Mouse (Mus musculus) ES-Bruce4 (cell line): Measurements from ENCODE around the gene Zfp940.

ENCODE experiments used
- CTCF ChIP-seq: IDR thresholded peaks from one replicate; pipeline ENCODE4 v1.8.1; 2011; ENCODE audit warnings: low read depth, low read length
- EP300 ChIP-seq: IDR thresholded peaks from 2 replicates; pipeline ENCODE4 v1.6.1; 2011; ENCODE audit warnings: low read depth, low read length; ENCODE audit not compliant: insufficient read depth
- POLR2A ChIP-seq: IDR thresholded peaks from one replicate; pipeline ENCODE4 v1.8.1; 2011; ENCODE audit warnings: low read length; ENCODE audit not compliant: insufficient read depth

GRCm38 (mm10) chr7:29815061-29815784 lies 38.2 kb downstream of the Zfp940 start:
- TF ChIP-seq POLR2A, result no peak
- no peak for TF ChIP-seq CTCF
- TF ChIP-seq EP300, result no peak
